8 mouse cellular contexts compared by ENCODE assay signal in the genomic region with DNA sequence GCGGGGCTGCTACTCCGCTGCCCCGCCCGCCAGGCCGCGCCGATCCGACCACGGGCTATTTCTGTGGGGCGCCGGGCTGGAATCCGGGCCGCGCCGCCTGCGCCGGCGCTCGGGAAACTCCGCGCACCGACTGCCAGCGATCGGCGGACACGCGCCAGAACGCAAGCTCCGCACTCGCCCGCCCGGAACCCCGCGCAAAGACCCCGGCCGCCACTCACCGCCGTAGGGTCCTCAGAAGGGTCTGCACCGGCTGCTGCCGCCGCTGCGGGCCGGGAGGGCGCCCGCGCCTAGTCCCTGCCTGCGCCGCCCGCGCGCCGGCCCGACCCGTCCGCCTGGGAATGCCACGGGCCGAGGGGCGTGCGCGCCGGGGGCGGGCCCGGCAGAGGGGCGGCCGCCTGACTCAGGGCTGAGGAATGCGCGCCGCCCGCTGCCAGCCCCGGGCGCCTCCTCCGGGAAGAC. TPM values are rescaled to one million over a fixed set of nuclear protein-coding genes. Genes with fewer than 3 reads are reported as not detected.
DNase-seq lines count a peak whose midpoint lies in the region; ATAC-seq and TF ChIP-seq lines count a peak whose summit lies in the region.

A gene (minus strand): TSS at position 350 of the 459 bp plus-strand sequence.

- peak within 1 kb of the TSS; percentile 95 for H3K27ac ChIP-seq in gastrocnemius, adult 2 months
- peak within 1 kb of the TSS; percentile 78 for H3K27ac ChIP-seq in hindbrain, embryonic 14.5 days
- H3K27ac ChIP-seq in midbrain, embryonic 12.5 days (replicated peaks): peak within 1 kb of the TSS; percentile 52

- no peak for ATAC-seq in hindbrain, embryonic 14.5 days (ENCODE audit: low FRiP score)
- ATAC-seq in midbrain, embryonic 12.5 days (ENCODE audit: low FRiP score, low read depth): peak; percentile 17

- WGBS in hindbrain, embryonic 14.5 days: under 1% methylated on average over 46 of the region's 72 CpGs
- under 1% methylated on average over 72 of the region's 72 CpGs for WGBS in midbrain, embryonic 12.5 days

- intact Hi-C loops in gastrocnemius, adult 2 months (cut with DNase I): no loop called here
- intact Hi-C loops in left cerebral cortex, postnatal 4 days (cut with DNase I): no loop called here

- peak within 1 kb of the TSS; percentile 98 for H3K4me3 ChIP-seq in gastrocnemius, adult 2 months
- H3K4me3 ChIP-seq in hindbrain, embryonic 14.5 days (replicated peaks; ENCODE audit: low read length): peak within 1 kb of the TSS; percentile 66
- peak within 1 kb of the TSS; percentile 70 for H3K4me3 ChIP-seq in midbrain, embryonic 12.5 days

- H3K9ac ChIP-seq in hindbrain, embryonic 14.5 days: peak within 1 kb of the TSS; percentile 78
- H3K9ac ChIP-seq in midbrain, embryonic 12.5 days (replicated peaks): peak within 1 kb of the TSS; percentile 69

- H3K4me1 ChIP-seq in hindbrain, embryonic 14.5 days (replicated peaks; ENCODE audit: control insufficient read depth, insufficient read depth, low read length): peaks cover 26% of the 10 kb centered on the region
- peaks cover 39% of the 10 kb centered on the region for H3K4me1 ChIP-seq in midbrain, embryonic 12.5 days

- peaks cover 26% of the 10 kb centered on the region for H3K27me3 ChIP-seq in hindbrain, embryonic 14.5 days (ENCODE audit: control insufficient read depth, insufficient read depth, low read length)
- H3K27me3 ChIP-seq in midbrain, embryonic 12.5 days: peaks cover 50% of the 10 kb centered on the region

- no peaks in the 10 kb centered on the region for H3K36me3 ChIP-seq in hindbrain, embryonic 14.5 days (replicated peaks; ENCODE audit: control insufficient read depth, insufficient read depth)
- H3K36me3 ChIP-seq in midbrain, embryonic 12.5 days: no peaks in the 10 kb centered on the region

- no peaks in the 10 kb centered on the region for H3K9me3 ChIP-seq in hindbrain, embryonic 14.5 days (ENCODE audit: control insufficient read depth, low read length)
- H3K9me3 ChIP-seq in midbrain, embryonic 12.5 days: no peaks in the 10 kb centered on the region

- peak within 1 kb of the TSS; percentile 99 for H3K4me2 ChIP-seq in hindbrain, embryonic 14.5 days (replicated peaks)
- peak within 1 kb of the TSS; percentile 93 for H3K4me2 ChIP-seq in midbrain, embryonic 12.5 days (replicated peaks)

- TF ChIP-seq CTCF in gastrocnemius, adult 2 months (IDR thresholded peaks at IDR 0.05): no peak

- no peak for DNase-seq in layer of hippocampus, adult 18-20 months (ENCODE audit: low spot score in 2 of 2)
- no peak for DNase-seq in layer of hippocampus, adult 9-11 months
- peak; percentile 79 for DNase-seq in adrenal gland, postnatal 25 days
- peak; percentile 88 for DNase-seq in gastrocnemius, adult 2 months
- peak; percentile 44 for DNase-seq in hindbrain, embryonic 14.5 days (ENCODE audit: low spot score)
- no peak for DNase-seq in left cerebral cortex, postnatal 4 days
- DNase-seq in yolk sac, embryonic 10.5 days (ENCODE audit: low spot score): peak; percentile 57

RNA-seq across cellular contexts. Expression of the gene that starts here (rescaled TPM):
- total RNA-seq in layer of hippocampus, adult 18-20 months (2021): 10 to 100 TPM; 10.3 to 14.5 TPM
- total RNA-seq in adrenal gland, postnatal 25 days (2021): 27.6 and 27.9 TPM in 2 replicates
- total RNA-seq in gastrocnemius, adult 2 months (2021): 10 to 100 TPM; 17.9 to 19.9 TPM
- 18.9 and 20.0 TPM in 2 replicates for polyA plus RNA-seq in hindbrain, embryonic 14.5 days (2014; fragmentation: Nextera tagmentation; extraction: Ambion mirVana)
- total RNA-seq in left cerebral cortex, postnatal 4 days (2021): 10 to 100 TPM; 17.9 to 19.8 TPM
- 19.1 and 23.5 TPM in 2 replicates for polyA plus RNA-seq in midbrain, embryonic 12.5 days (2016; fragmentation: Nextera tagmentation; extraction: Ambion mirVana)

Comparison
In these comparisons a context has a peak if more than half of its experiments do, and no peak if none do; other contexts are left out.
1. DNase-seq: peak in adrenal gland, postnatal 25 days (single experiment), gastrocnemius, adult 2 months (single experiment), hindbrain, embryonic 14.5 days (single experiment) and yolk sac, embryonic 10.5 days (single experiment); none in layer of hippocampus, adult 18-20 months (0 of 2), layer of hippocampus, adult 9-11 months (single experiment) and left cerebral cortex, postnatal 4 days (single experiment).
2. Peak in every context shown above with its lines, with median percentiles within 50 percentile points of each other: H3K27ac ChIP-seq and H3K4me3 ChIP-seq.